Mouse (Mus musculus) Patski (cell line): ENCODE measurements around the gene Plekhb1. TPM values are rescaled to one million over a fixed set of nuclear protein-coding genes. Genes with fewer than 3 reads are reported as not detected.

Experiments
- ATAC-seq: fragments of 100-300 bp; one replicate; pipeline ENCODE4 v1.8.0; 2021
- CTCF ChIA-PET: fragments of 350-600 bp; sonication (Branson Sonifier 250); formaldehyde crosslinking; loops from one replicate; lab custom pipeline; 2022; ENCODE audit warnings: inconsistent platforms; lab: Charles Lee
- POLR2A ChIA-PET: fragments of 350-600 bp; sonication (Branson Sonifier 250); formaldehyde crosslinking; loops from one replicate; lab custom pipeline; 2022; ENCODE audit warnings: antibody characterized with exemption, inconsistent platforms; lab: Charles Lee
- DNase-seq: peaks from one replicate; pipeline ENCODE4 v3.0.0-alpha.2; 2011; ENCODE audit warnings: low read depth, low spot score
- H3K27me3 ChIP-seq: fragments of 371-371 bp; one replicate; pipeline ENCODE4 v1.5.1; 2021
- CTCF ChIP-seq: fragments of 100-300 bp; IDR thresholded peaks from one replicate; pipeline ENCODE4 v1.5.1; 2021
- in situ Hi-C: fragments of 300-500 bp; cut with MboI; formaldehyde crosslinking; loops from 3 replicates; pipeline ENCODE4 v1.11.1; 2018; ENCODE audit warnings: low pct_unique_long_range_greater_than_20kb, mixed read lengths
- polyA plus RNA-seq: library from polyadenylated mRNA; unstranded; gene quantifications from one replicate; pipeline ENCODE4 v1.2.3, GENCODE M21; 2021

Gene Plekhb1
- polyA plus RNA-seq, 1 experiment from 2014 or later: 9.5 TPM

DNA sequence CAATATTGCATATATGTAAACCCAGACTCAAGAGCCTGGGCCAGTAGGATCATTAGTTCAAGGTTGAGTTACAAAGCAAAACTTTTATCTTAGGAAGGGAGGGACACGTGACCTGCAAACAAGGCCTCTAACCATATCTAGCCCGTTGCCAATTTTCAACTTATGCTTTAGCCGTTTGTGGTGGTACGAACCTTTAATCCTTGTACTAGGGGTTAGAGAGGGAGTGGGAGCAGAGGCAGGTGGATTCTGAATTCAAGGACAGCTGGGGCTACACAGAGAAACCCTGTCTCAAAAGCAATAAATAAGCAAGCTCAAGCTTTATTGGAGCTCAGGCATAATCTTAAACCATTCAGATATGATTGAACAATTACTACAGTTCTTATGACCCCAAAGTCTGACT, 19.8 kb downstream of the Plekhb1 start:
- no peaks in the 10 kb centered on the region for H3K27me3 ChIP-seq
- ATAC-seq (no peak), DNase-seq (no peak)
- in situ Hi-C loops: no loop called here
- ChIA-PET CTCF (interaction anchor here (0.9 to 4.6 kb wide), 2 partner anchors 22 to 121 kb away, joined by 3 to 30 read pairs; no protein-coding TSS in a partner anchor), POLR2A (no interaction called here)
- no peak for TF ChIP-seq CTCF

DNA sequence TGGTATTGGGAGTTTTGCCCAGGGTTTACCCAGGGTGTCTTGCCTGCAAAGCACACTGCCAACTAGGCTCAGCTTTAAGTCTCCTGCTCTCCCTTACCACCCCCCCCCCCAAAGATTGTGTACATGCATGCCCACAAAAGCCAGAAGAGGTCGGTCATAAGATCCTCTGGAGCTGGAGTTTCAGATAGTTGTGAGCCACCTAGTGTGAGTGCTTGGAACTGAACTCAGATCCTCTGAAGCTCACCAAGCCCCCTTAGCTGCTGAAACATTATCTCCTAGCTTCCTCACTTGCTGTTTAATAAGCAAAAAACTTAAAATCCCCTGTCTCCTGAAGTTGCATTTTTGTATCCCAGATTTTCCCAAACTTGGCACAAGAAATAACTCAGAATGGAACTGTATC, 24.6 kb downstream of the Plekhb1 start:
- no peak for ATAC-seq
- H3K27me3 ChIP-seq: no peaks in the 10 kb centered on the region
- POLR2A ChIA-PET: interaction anchor here (0.6 kb wide), 1 partner anchor 63 kb away, joined by 3 read pairs; no protein-coding TSS in a partner anchor
- CTCF ChIA-PET: interaction anchor here (0.6 to 3.9 kb wide), 8 partner anchors 12 to 117 kb away, joined by 3 to 16 read pairs (median 4); no protein-coding TSS in a partner anchor
- DNase-seq: no peak
- in situ Hi-C loops: loop anchor here (10.0 kb wide), 1 partner anchor 113 kb away; no protein-coding TSS in a partner anchor
- peak; percentile 56 for TF ChIP-seq CTCF

DNA sequence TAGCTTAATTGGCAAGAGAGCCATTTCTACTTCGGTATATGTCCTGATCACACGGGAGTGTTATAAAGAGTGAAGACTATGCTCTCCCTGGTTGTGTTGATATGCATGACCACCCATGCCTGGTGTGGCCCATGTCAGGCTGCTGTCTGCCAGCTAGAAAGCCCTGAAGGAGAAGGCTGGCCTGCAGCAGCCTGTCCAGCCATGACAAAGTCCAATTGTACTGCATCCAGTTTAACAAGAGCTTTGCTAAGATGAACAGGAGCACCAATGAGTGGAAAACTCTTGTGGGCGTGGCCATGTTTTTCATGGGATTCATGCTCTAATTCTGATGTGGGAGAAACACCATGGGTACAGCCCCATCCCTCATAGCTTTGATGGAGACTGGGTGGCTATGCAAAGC, 37.7 kb downstream of the Plekhb1 start:
- no peaks in the 10 kb centered on the region for H3K27me3 ChIP-seq
- DNase-seq (no peak), ATAC-seq (no peak)
- ChIA-PET CTCF (interaction anchor here (0.7 to 4.0 kb wide), 5 partner anchors 13 to 104 kb away, joined by 3 to 17 read pairs (median 3); no protein-coding TSS in a partner anchor), POLR2A (no interaction called here)
- no peak for TF ChIP-seq CTCF
- in situ Hi-C loops: no loop called here

DNA sequence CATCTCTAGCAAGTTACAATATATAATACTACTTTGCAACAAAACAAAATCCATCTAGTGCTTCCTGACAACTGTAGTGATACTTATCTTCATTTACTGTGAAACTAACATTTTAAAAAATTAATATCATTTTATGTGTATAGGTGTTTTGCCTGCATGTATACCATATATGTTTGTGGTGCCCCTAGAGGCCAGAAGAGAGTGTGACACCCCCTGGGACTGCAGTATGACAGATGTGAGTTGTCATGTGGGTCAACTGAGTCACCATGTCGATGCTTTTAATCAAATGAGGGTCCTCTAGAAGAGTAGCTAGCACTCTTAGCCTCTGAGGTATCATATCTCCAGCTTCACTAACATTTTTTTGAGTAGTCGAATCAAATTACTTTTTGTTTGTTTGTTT, 39.9 kb downstream of the Plekhb1 start:
- in situ Hi-C loops: no loop called here
- peak; percentile 48 for TF ChIP-seq CTCF
- ChIA-PET POLR2A (no interaction called here), CTCF (interaction anchor here (1.2 to 4.0 kb wide), 2 partner anchors 13 to 101 kb away, joined by 3 to 17 read pairs; no protein-coding TSS in a partner anchor)
- ATAC-seq: no peak
- DNase-seq: no peak
- no peaks in the 10 kb centered on the region for H3K27me3 ChIP-seq

DNA sequence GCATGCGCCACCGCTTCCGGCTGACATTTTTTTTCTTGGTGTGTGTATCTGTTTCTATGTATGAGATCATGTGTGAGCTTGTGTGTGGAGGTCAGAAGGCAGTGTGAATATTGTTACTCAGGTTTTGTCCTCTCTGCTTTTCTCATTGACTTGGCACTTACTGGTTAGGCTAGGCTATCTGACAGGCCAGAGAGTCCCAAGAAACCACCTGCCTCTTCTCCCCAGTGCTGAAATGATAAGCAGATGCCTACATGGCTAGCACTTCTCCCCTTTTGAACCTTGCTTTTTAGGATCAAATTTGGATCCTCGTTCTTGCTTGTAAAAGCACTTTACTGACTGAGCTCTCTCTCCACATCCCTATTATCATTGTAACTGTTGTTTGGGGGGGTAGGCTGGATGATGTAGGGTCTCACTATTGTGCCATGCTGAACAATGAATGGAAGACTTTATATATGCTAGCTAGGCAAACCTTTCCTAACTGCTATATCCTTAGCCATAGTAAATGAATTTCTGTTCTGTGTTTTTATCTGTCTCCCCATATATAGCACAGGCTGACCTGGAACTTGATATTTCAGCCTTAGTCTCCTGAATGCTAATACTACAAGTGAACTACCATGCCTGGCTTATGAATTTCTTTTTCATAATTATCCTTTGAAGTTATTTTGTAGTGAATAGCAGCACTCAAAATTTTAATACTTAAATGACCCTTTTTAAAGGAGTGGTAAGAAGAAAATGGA, 45.9 kb downstream of the Plekhb1 start:
- CTCF ChIA-PET: no interaction called here
- DNase-seq: no peak
- no peak for TF ChIP-seq CTCF
- in situ Hi-C loops: no loop called here
- ATAC-seq: no peak
- POLR2A ChIA-PET: interaction anchor here (0.6 kb wide), 1 partner anchor 378 kb away, joined by 3 read pairs; no protein-coding TSS in a partner anchor
- H3K27me3 ChIP-seq: no peaks in the 10 kb centered on the region

DNA sequence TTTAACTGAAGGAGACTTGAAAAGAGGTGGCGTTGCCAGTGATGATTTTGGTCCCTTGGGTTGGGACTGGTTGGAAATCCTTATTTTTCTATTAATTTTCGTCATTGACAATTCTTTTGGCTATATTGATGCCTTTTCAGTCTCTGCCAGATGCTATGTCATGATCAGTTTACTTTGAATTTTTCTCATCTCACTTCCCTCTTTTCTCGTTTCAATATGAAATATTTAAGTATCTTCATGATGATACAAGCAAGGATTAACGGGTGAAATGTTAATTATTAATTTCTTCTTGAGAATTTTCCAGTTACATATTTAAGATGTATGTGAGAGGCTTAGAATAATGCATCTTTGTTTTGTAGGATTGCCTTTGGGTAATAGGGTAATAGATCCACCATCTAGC, 53.3 kb downstream of the Plekhb1 start:
- POLR2A ChIA-PET: no interaction called here
- ATAC-seq: no peak
- no peaks in the 10 kb centered on the region for H3K27me3 ChIP-seq

DNA sequence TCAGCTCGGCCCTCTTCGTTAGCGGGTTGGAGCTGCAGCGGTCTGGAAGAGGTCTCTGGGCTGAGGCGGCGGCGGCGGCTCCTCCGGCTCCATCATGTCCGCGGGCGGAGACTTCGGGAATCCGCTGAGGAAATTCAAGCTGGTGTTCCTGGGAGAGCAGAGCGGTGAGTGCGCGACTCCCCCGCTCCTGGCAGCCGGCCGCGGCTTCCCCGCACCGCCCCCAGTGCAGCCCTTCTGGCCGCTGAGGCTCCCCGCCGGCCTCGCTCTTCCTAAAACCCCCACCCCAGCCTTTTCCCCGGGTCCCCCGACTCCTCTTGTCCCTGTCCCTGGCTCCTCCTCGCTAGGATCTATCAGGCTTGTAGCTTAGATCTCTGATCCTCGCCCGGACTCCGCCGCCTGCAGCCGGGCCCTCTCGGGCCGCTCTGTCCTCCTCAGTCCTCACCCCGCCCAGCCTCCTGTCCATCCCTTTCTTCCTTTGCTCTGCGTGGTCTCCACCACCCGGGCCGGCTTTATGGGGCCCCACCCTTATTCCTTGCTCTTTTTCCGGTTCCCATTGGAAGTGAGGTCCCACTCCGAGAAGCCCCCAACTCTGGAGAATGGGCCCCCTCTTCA, 54.0 kb downstream of the Plekhb1 start, which contains the start of gene Mrpl48:
Gene Mrpl48 (minus strand): TSS at position 172 of the 612 bp plus-strand sequence.
- no peak for TF ChIP-seq CTCF
- peak; percentile 44 for ATAC-seq
- DNase-seq: no peak
- in situ Hi-C loops: no loop called here
- H3K27me3 ChIP-seq: no peaks in the 10 kb centered on the region
- ChIA-PET POLR2A (no interaction called here), CTCF (interaction anchor here (1.0 to 2.7 kb wide), 2 partner anchors 15 to 24 kb away, joined by 3 to 17 read pairs; no protein-coding TSS in a partner anchor)

More for the DNA sequence above, 53.3 kb downstream of the Plekhb1 start:
- CTCF ChIA-PET: interaction anchor here (1.0 to 2.7 kb wide), 4 partner anchors 9 to 35 kb away, joined by 3 to 17 read pairs (median 4); no protein-coding TSS in a partner anchor
- in situ Hi-C loops: no loop called here
- DNase-seq: no peak
- no peak for TF ChIP-seq CTCF

DNA sequence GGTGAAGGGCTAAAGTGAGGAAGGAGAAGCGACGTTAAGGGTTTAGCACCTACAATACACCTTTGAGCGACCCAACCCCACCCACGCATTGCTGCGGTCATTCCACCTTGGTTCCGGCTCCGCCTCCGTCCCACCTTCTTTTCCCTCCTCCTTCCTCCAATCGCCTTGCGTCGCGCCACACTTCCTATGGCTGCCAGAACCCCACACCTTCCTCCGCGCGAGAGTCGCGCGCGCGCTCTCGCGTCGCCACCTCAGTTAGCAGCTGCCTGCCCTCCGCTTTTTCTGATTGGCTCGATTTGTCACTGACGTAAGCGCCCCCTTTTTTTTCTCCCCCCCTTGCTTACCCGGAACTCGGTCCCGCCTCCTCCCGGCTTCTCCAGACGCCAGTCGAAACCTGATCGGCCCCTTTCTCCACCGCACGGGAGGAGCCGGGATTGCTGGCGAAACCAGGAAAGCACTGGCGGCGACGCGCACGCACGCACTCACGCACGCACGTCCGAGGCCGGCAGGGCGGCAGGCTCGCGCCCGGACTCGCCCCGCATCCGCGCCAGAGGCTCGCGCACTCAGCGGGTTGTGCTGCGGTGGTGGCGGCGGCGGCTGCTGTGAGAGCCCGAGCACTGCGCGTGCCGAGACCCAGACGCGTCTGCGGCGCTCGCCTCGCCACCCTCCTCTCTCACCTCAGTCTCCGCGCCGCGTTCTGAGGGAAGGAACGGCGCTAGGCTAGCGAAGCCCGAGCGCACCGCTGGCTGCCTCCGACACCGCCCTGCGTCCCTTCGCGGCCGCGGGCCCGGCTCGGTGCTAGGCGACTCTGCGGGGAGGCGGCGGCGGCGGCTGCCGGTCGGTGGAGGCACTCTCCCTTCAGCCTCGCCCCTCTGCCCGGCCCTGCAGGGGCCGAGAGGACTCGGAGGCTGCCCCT, 54.7 kb downstream of the Plekhb1 start, which contains the start of gene Rab6a:
Gene Rab6a (plus strand): TSS at position 197 of the 916 bp plus-strand sequence.
- ATAC-seq: peak; percentile 88
- H3K27me3 ChIP-seq: no peaks in the 10 kb centered on the region
- in situ Hi-C loops: no loop called here
- no peak for TF ChIP-seq CTCF
- CTCF ChIA-PET: no interaction called here
- POLR2A ChIA-PET: interaction anchor here (0.6 to 1.5 kb wide), 3 partner anchors 16 to 25 kb away, joined by 3 to 5 read pairs (median 4); no protein-coding TSS in a partner anchor
- DNase-seq: peak; percentile 96

DNA sequence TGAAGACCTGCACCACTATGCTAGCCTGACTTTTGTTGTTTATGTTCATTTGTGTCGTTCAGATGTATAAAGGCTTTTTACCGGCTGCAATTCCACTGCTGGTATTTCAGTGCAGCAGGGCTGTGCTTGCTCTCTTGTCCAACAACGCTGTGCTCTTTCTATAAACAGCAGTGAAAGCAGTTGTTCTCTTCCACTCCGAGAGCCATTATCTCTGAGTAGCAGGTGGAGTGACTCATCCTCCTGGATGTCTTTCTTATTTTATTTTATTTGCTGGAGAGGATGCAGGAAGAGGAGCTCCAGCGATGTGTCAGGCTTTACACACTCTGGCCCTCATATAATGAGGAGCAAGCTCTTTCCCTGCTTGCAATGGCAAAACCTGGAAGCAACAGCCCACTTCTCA, 62.0 kb downstream of the Plekhb1 start:
- TF ChIP-seq CTCF: no peak
- no peaks in the 10 kb centered on the region for H3K27me3 ChIP-seq
- CTCF ChIA-PET: no interaction called here
- ATAC-seq (no peak), DNase-seq (no peak)
- in situ Hi-C loops: no loop called here
- POLR2A ChIA-PET: no interaction called here

DNA sequence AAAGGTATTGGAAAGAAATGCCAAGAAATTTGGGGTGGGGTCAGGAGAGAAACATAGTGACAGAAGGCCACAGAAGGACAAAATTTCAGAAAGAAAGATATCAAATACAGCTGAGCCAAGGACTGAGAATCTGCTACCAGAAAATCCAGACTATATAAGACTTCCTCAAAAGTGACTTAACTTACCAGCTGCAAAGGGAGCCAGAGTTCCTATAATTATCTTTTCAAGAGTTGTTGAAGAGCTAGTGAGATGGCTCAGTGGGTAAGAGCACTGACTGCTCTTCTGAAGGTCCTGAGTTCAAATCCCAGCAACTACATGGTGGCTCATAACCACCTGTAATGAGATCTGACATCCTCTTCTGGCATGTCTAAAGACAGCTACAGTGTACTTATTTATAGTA, 68.9 kb downstream of the Plekhb1 start:
- no peak for ATAC-seq
- in situ Hi-C loops: no loop called here
- CTCF ChIA-PET: no interaction called here

More for the DNA sequence above, 68.9 kb downstream of the Plekhb1 start:
- no peak for TF ChIP-seq CTCF
- H3K27me3 ChIP-seq: no peaks in the 10 kb centered on the region
- POLR2A ChIA-PET: no interaction called here
- no peak for DNase-seq

Other genes with a start within 250 kb of the Plekhb1 start
- 0.06 TPM for gene Ucp3, start 189.4 kb downstream of the Plekhb1 start, polyA plus RNA-seq
- gene Ucp2, start 169.1 kb downstream of the Plekhb1 start, polyA plus RNA-seq: 47.7 TPM
- gene Dnajb13, start 147.5 kb downstream of the Plekhb1 start, polyA plus RNA-seq: 0.05 TPM
- 12.6 TPM for gene Coa4, start 125.3 kb downstream of the Plekhb1 start, polyA plus RNA-seq
- 93.1 TPM for gene Rab6a, start 55.0 kb downstream of the Plekhb1 start, polyA plus RNA-seq
- gene Mrpl48, start 54.1 kb downstream of the Plekhb1 start, polyA plus RNA-seq: 25.3 TPM
- 40.2 TPM for gene Fam168a, start 44.2 kb upstream of the Plekhb1 start, polyA plus RNA-seq
- gene Relt, start 201.0 kb upstream of the Plekhb1 start, polyA plus RNA-seq: 5.1 TPM